Mouse (Mus musculus): ENCODE results near the gene Themis2. TPM values are rescaled to one million over a fixed set of nuclear protein-coding genes. Genes with fewer than 3 reads are reported as not detected.

The Themis2 gene
- total and polyA plus RNA-seq, 3 experiments: 9.3 to 35.7 (median 14.2) TPM

GRCm38 (mm10) chr4:132802171-132802637 is 6.0 kb upstream of the Themis2 start:
- H3K27ac ChIP-seq (ENCODE audit: insufficient read depth, low read depth): peak overlapping the region; percentile 98
- H3K4me1 ChIP-seq (ENCODE audit: control insufficient read depth in 1 of 2, insufficient read depth in 2 of 2): peaks cover 10 to 61% of the 10 kb centered on the region in 2 experiments
- in situ Hi-C loops (cut with MboI; ENCODE audit: low pct_ligation_motif_present, low pct_unique_long_range_greater_than_20kb, low sequenced_read_pairs): no loop called here
- no peaks in the 10 kb centered on the region for H3K36me3 ChIP-seq (replicated peaks in 1 of 2; ENCODE audit: control insufficient read depth in 1 of 2, insufficient read depth in 1 of 2, low read length in 1 of 2)
- peak overlapping the region; percentile 91 for H3K9ac ChIP-seq (ENCODE audit: insufficient read depth, low read depth)
- H3K9me3 ChIP-seq (replicated peaks; ENCODE audit: low read length): no peaks in the 10 kb centered on the region
- H3K27me3 ChIP-seq (replicated peaks): no peaks in the 10 kb centered on the region
- TF ChIP-seq HCFC1 (IDR thresholded peaks at IDR 0.05; ENCODE audit: low read depth, low read length): peak; percentile 46; the same call in 1 of the 2 replicates
- no peak for TF ChIP-seq CHD1 (IDR thresholded peaks at IDR 0.05; ENCODE audit: low read depth, low read length)
- TF ChIP-seq TBP (conservative IDR thresholded peaks at IDR 0.05; ENCODE audit: low read depth, low read length): no peak
- no peak for TF ChIP-seq MXI1 (IDR thresholded peaks at IDR 0.05; ENCODE audit: low read depth, low read length)
- TF ChIP-seq MYC (IDR thresholded peaks at IDR 0.05; ENCODE audit: low read depth, low read length): 0 out of 2 replicates have a peak, but pooled peaks have one; percentile 28
- peak; percentile 83 for TF ChIP-seq IRF4 (IDR thresholded peaks at IDR 0.05; ENCODE audit: low read depth, low read length)
- peak; percentile 80 for TF ChIP-seq ZNF384 (IDR thresholded peaks at IDR 0.05; ENCODE audit: low read depth, low read length)
- no peak for TF ChIP-seq MAFK (IDR thresholded peaks at IDR 0.05; ENCODE audit: insufficient replicate concordance, low read length)
- peak; percentile 50; the same call in 1 of the 2 replicates for TF ChIP-seq BHLHE40 (IDR thresholded peaks at IDR 0.05; ENCODE audit: low read depth, low read length)
- TF ChIP-seq MEF2A (IDR thresholded peaks at IDR 0.05; ENCODE audit: borderline replicate concordance, low read depth, low read length): peak; percentile 78; the same call in 1 of the 2 replicates
- TF ChIP-seq JUND (conservative IDR thresholded peaks at IDR 0.05; ENCODE audit: low read depth, low read length): no peak
- no peak for TF ChIP-seq POLR2AphosphoS2 (IDR thresholded peaks at IDR 0.05; ENCODE audit: low read depth, low read length)
- TF ChIP-seq ZKSCAN1 (IDR thresholded peaks at IDR 0.05; ENCODE audit: borderline replicate concordance, low read depth, low read length): no peak
- TF ChIP-seq RCOR1 (conservative IDR thresholded peaks at IDR 0.05; ENCODE audit: low read depth, low read length): no peak
- TF ChIP-seq NRF1 (IDR thresholded peaks at IDR 0.05; ENCODE audit: low read depth, low read length): no peak
- peak; percentile 76 for TF ChIP-seq ELF1 (IDR thresholded peaks at IDR 0.05; ENCODE audit: low read depth, low read length)
- TF ChIP-seq NELFE (IDR thresholded peaks at IDR 0.05; ENCODE audit: low read depth, low read length): peak; percentile 61
- no peak for TF ChIP-seq USF2 (conservative IDR thresholded peaks at IDR 0.05; ENCODE audit: low read depth, low read length)
- TF ChIP-seq EP300 (IDR thresholded peaks at IDR 0.05; ENCODE audit: low read length): peak; percentile 76
- peak; percentile 5; the same call in 1 of the 2 replicates for TF ChIP-seq SIN3A (IDR thresholded peaks at IDR 0.05; ENCODE audit: low read length)
- no peak for TF ChIP-seq PAX5 (IDR thresholded peaks at IDR 0.05; ENCODE audit: low read length)
- TF ChIP-seq MAZ (IDR thresholded peaks at IDR 0.05; ENCODE audit: low read depth, low read length): 0 out of 2 replicates have a peak, but pooled peaks have one; percentile 44
- no peak for TF ChIP-seq ZC3H11A (IDR thresholded peaks at IDR 0.05; ENCODE audit: low read depth, low read length)
- no peak for TF ChIP-seq RAD21 (IDR thresholded peaks at IDR 0.05; ENCODE audit: low read depth, low read length)
- no peak for TF ChIP-seq USF1 (IDR thresholded peaks at IDR 0.05; ENCODE audit: low read depth, low read length)
- TF ChIP-seq ETS1 (conservative IDR thresholded peaks at IDR 0.05; ENCODE audit: low read depth, low read length): peak; percentile 76
- no peak; the same call in 1 of the 2 replicates for TF ChIP-seq UBTF (IDR thresholded peaks at IDR 0.05; ENCODE audit: low read depth, low read length)
- no peak for TF ChIP-seq CTCF (conservative IDR thresholded peaks at IDR 0.05 in 1 of 2, IDR thresholded peaks at IDR 0.05 in 1 of 2; ENCODE audit: low read depth in 2 of 2, low read length in 2 of 2)
- peak; percentile 70; the same call in 1 of the 2 replicates for TF ChIP-seq POLR2A (IDR thresholded peaks at IDR 0.05; ENCODE audit: low read depth, low read length)
- TF ChIP-seq KAT2A (IDR thresholded peaks at IDR 0.05; ENCODE audit: insufficient replicate concordance, low read length): no peak
- no peak; the same call in 1 of the 2 replicates for TF ChIP-seq JUN (IDR thresholded peaks at IDR 0.05; ENCODE audit: insufficient read depth, low read depth, low read length)
- no peak for TF ChIP-seq GABPA (IDR thresholded peaks at IDR 0.05; ENCODE audit: insufficient replicate concordance, low read depth, low read length)
- TF ChIP-seq MAX (IDR thresholded peaks at IDR 0.05; ENCODE audit: low read length): 0 out of 2 replicates have a peak, but pooled peaks have one; percentile 33
- TF ChIP-seq TCF12 (IDR thresholded peaks at IDR 0.05; ENCODE audit: low read depth, low read length): peak; percentile 95
- no peak for TF ChIP-seq SMC3 (IDR thresholded peaks at IDR 0.05; ENCODE audit: low read depth, low read length)
- TF ChIP-seq E2F4 (IDR thresholded peaks at IDR 0.05; ENCODE audit: insufficient replicate concordance, low read depth, low read length): no peak
- peak; percentile 51; the same call in 1 of the 2 replicates for TF ChIP-seq CHD2 (IDR thresholded peaks at IDR 0.05; ENCODE audit: low read length)
- peak overlapping the region; percentile 90 for H3K4me2 ChIP-seq (ENCODE audit: insufficient read depth, low read depth, poor library complexity, severe bottlenecking)
- H3K4me3 ChIP-seq (replicated peaks in 1 of 3; ENCODE audit: low read depth in 2 of 3, low read length in 2 of 3, poor library complexity in 1 of 3): peak overlapping the region; percentile 13 to 52 (median 43)
- DNase-seq (ENCODE audit: extremely low read depth): peak; percentile 80
- dilution Hi-C loops (cut with MboI; ENCODE audit: extremely low pct_ligation_motif_present, extremely low pct_unique_long_range_greater_than_20kb, low sequenced_read_pairs): no loop called here
- H3K79me2 ChIP-seq (replicated peaks; ENCODE audit: control insufficient read depth, extremely low read depth, insufficient read depth, poor library complexity, severe bottlenecking): no peaks in the 10 kb centered on the region

All from CH12.LX (cell line).